Mouse (Mus musculus) ES-Bruce4 (cell line): ENCODE measurements at regions not wholly inside any gene's neighbourhood (a gene's known extent, or its start where the extent isn't known, plus 50 kb on each side); places are given as distances from the start of the nearest gene placed in this dataset.

ENCODE experiments used
- CTCF ChIP-seq: IDR thresholded peaks from one replicate; pipeline ENCODE4 v1.8.1; 2011; ENCODE audit warnings: low read depth, low read length
- EP300 ChIP-seq: IDR thresholded peaks from 2 replicates; pipeline ENCODE4 v1.6.1; 2011; ENCODE audit warnings: low read depth, low read length; ENCODE audit not compliant: insufficient read depth

GRCm38 (mm10) chr15:42928331-42928730, 2794.2 kb downstream of the 9330182O14Rik start:
- TF ChIP-seq EP300 (no peak), CTCF (no peak)
